ENCODE assay signal across 28 mouse cellular contexts in the genomic region with DNA sequence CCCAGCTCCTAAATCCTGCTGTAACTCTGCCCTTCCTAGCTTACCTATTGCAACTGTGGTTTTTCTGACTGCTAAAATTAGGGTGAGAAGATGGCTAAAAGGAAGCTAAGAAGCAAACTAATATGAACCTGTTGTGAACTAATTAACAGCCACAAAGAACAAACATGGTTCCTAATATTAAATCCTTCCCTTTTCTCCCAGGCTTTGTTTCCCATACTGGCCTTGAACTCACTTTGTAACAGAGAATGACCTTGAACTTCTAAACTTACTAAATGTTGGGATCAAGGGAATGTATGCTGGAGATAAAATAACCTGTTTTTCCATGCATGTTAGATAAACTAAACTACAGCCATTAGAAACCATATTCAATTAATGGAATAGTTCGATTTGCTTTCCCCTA. TPM values are rescaled to one million over a fixed set of nuclear protein-coding genes. Genes with fewer than 3 reads are reported as not detected.
DNase-seq lines count a peak whose midpoint lies in the region; ATAC-seq and TF ChIP-seq lines count a peak whose summit lies in the region.
"Had no signal": no experiment of that assay in that cellular context is flagged by ENCODE, and none has a peak within 500 bp of the region (broad histone marks: within the 10 kb centered on the region; RNA-seq: fewer than 3 reads in every experiment).

No protein-coding gene starts in this region.

- peak; percentile 27 for DNase-seq in heart, adult 11 months
- DNase-seq in heart, postnatal 4 days, result no peak
- peak; percentile 64 for DNase-seq in MEL (ENCODE audit: low read depth, low spot score)
- no peak for DNase-seq in kidney, postnatal 10 days
- DNase-seq: adrenal gland, adult 2 months; adrenal gland, postnatal 10 days; adrenal gland, postnatal 25 days; B cell, adult 2 months; cerebellum, adult 11 months; cerebellum, adult 18-20 months; cerebellum, adult 8-10 months; cerebellum, adult 9-11 months; cerebellum, postnatal 14 days; cerebellum, postnatal 36 days; embryo, embryonic 11 days had no signal

- no peak overlapping the region for H3K9ac ChIP-seq in MEL (ENCODE audit: control insufficient read depth, low read depth, low read length, poor library complexity, severe bottlenecking)
- H3K9ac ChIP-seq: embryonic facial prominence, embryonic 13.5 days; embryonic facial prominence, embryonic 15.5 days; forebrain, embryonic 12.5 days had no signal

- H3K4me3 ChIP-seq in MEL (ENCODE audit: control insufficient read depth in 1 of 2, insufficient read depth in 1 of 2, low read depth in 2 of 2, low read length in 2 of 2), result no peak overlapping the region
- H3K4me3 ChIP-seq: embryonic facial prominence, embryonic 13.5 days; embryonic facial prominence, embryonic 15.5 days; erythroblast, embryonic 14.5 days; forebrain, embryonic 10.5 days; forebrain, embryonic 12.5 days had no signal

- H3K79me2 ChIP-seq in MEL (ENCODE audit: control insufficient read depth, insufficient read depth, low read length, poor library complexity), result peaks cover 17% of the 10 kb centered on the region

- no peak for TF ChIP-seq EP300 in MEL (IDR thresholded peaks at IDR 0.05; ENCODE audit: low read depth in 1 of 2, low read length in 2 of 2)

- peaks cover 0 to 12% of the 10 kb centered on the region in 2 experiments; a peak in 2 of 4 replicates for H3K4me1 ChIP-seq in MEL (ENCODE audit: control insufficient read depth in 1 of 2, insufficient read depth in 2 of 2, low read length in 2 of 2)
- H3K4me1 ChIP-seq: embryonic facial prominence, embryonic 15.5 days; forebrain, embryonic 10.5 days had no signal

- H3K27ac ChIP-seq in MEL (ENCODE audit: control insufficient read depth, low read depth, low read length), result no peak overlapping the region
- H3K27ac ChIP-seq: embryonic facial prominence, embryonic 13.5 days; embryonic facial prominence, embryonic 15.5 days; forebrain, embryonic 10.5 days; forebrain, embryonic 12.5 days had no signal

- TF ChIP-seq POLR2A in MEL (IDR thresholded peaks at IDR 0.05; ENCODE audit: control insufficient read depth in 1 of 2, insufficient read depth in 1 of 2, low read depth in 1 of 2, low read length in 2 of 2, poor library complexity in 1 of 2), result no peak; a peak in 1 of 4 replicates

- peaks cover 13 to 27% of the 10 kb centered on the region in 2 experiments for H3K36me3 ChIP-seq in MEL (ENCODE audit: control insufficient read depth in 1 of 2, insufficient read depth in 2 of 2, low read length in 2 of 2)
- H3K36me3 ChIP-seq: embryonic facial prominence, embryonic 13.5 days; embryonic facial prominence, embryonic 15.5 days; forebrain, embryonic 10.5 days; forebrain, embryonic 12.5 days had no signal

- ATAC-seq in CD4-positive, CD25-positive, alpha-beta regulatory T cell, adult 4 months, result no peak
- ATAC-seq: forebrain, embryonic 14.5 days; forebrain, embryonic 16.5 days; Patski had no signal

- no peak for TF ChIP-seq RAD21 in MEL (IDR thresholded peaks at IDR 0.05; ENCODE audit: low read depth, low read length)

- TF ChIP-seq CTCF in MEL (IDR thresholded peaks at IDR 0.05 in 2 of 3, conservative IDR thresholded peaks at IDR 0.05 in 1 of 3; ENCODE audit: control insufficient read depth in 1 of 3, insufficient read depth in 1 of 3, low read depth in 2 of 3, low read length in 3 of 3, poor library complexity in 1 of 3, severe bottlenecking in 1 of 3), result no peak

- H3K9me3 ChIP-seq in MEL (replicated peaks; ENCODE audit: insufficient read depth, low read length), result no peaks in the 10 kb centered on the region
- H3K9me3 ChIP-seq: embryonic facial prominence, embryonic 13.5 days; embryonic facial prominence, embryonic 15.5 days; forebrain, embryonic 10.5 days; forebrain, embryonic 12.5 days had no signal

- no peaks in the 10 kb centered on the region for H3K27me3 ChIP-seq in MEL (ENCODE audit: control insufficient read depth in 1 of 2, insufficient read depth in 2 of 2, low read length in 2 of 2)
- H3K27me3 ChIP-seq: embryonic facial prominence, embryonic 13.5 days; embryonic facial prominence, embryonic 15.5 days; forebrain, embryonic 12.5 days had no signal

TF ChIP-seq in MEL, 35 proteins besides CTCF, POLR2A, EP300 and RAD21:
- TF ChIP-seq POLR2AphosphoS5 (IDR thresholded peaks at IDR 0.05; ENCODE audit: borderline replicate concordance, low read depth, low read length) (peak; percentile 56; the same call in 1 of the 2 replicates), ZC3H11A (IDR thresholded peaks at IDR 0.05; ENCODE audit: low read depth, low read length) (no peak), ZKSCAN1 (IDR thresholded peaks at IDR 0.05; ENCODE audit: low read depth, low read length) (no peak), ZNF384 (IDR thresholded peaks at IDR 0.05; ENCODE audit: low read depth, low read length) (no peak)

RNA-seq across cellular contexts. Expression of a gene that starts 11.1 kb away (rescaled TPM):
- total RNA-seq in heart, postnatal 4 days (2021), result under 1 TPM in 1 of 2 experiments, not detected in 1; 0.18 TPM
- total RNA-seq in MEL (2012; rRNA removed), result 23.3 and 28.3 TPM in 2 replicates
- polyA plus RNA-seq in MEL (2012; ENCODE audit: insufficient read depth in 1 of 2, insufficient read length in 2 of 2, low read depth in 1 of 2, low replicate concordance in 2 of 2, missing spikeins in 1 of 2), result 10 to 100 TPM in 1 of 2 experiments, not detected in 1; 27.6 TPM
- not detected for polyA plus RNA-seq in CD4-positive, CD25-positive, alpha-beta regulatory T cell, adult 4 months (2017; shearing (Covaris generic))
- total RNA-seq: adrenal gland, adult 2 months; adrenal gland, postnatal 25 days; adrenal gland, postnatal 4 days; common myeloid progenitor, adult 5-6 weeks had no signal
- polyA plus RNA-seq: adrenal gland, adult 2 months; brain, embryonic 14.5 days; embryonic facial prominence, embryonic 11.5 days; embryonic facial prominence, embryonic 13.5 days; embryonic facial prominence, embryonic 15.5 days; forebrain, embryonic 10.5 days; forebrain, embryonic 12.5 days; forebrain, embryonic 16.5 days had no signal

RNA-seq across cellular contexts. Expression of a gene that starts 11.1 kb away (rescaled TPM):
- total RNA-seq in heart, postnatal 4 days (2021), result 10 to 100 TPM; 30.7 to 31.2 TPM
- 22.7 and 24.2 TPM in 2 replicates for total RNA-seq in MEL (2012; rRNA removed)
- polyA plus RNA-seq in MEL (2012; ENCODE audit: insufficient read depth in 1 of 2, insufficient read length in 2 of 2, low read depth in 1 of 2, low replicate concordance in 2 of 2, missing spikeins in 1 of 2), result 10 to 100 TPM in 1 of 2 experiments, not detected in 1; 28.1 TPM
- 100 to 1,000 TPM; 119 to 155 TPM for polyA plus RNA-seq in CD4-positive, CD25-positive, alpha-beta regulatory T cell, adult 4 months (2017; shearing (Covaris generic))

RNA-seq across cellular contexts. Expression of a gene that starts 11.2 kb away (rescaled TPM):
- total RNA-seq in heart, postnatal 4 days (2021), result 10 to 100 TPM; 25.5 to 26.8 TPM
- total RNA-seq in MEL (2012; rRNA removed), result 65.6 and 81.1 TPM in 2 replicates
- 10 to 100 TPM in 1 of 2 experiments, not detected in 1; 83.2 TPM for polyA plus RNA-seq in MEL (2012; ENCODE audit: insufficient read depth in 1 of 2, insufficient read length in 2 of 2, low read depth in 1 of 2, low replicate concordance in 2 of 2, missing spikeins in 1 of 2)
- 100 to 1,000 TPM; 116 to 117 TPM for polyA plus RNA-seq in CD4-positive, CD25-positive, alpha-beta regulatory T cell, adult 4 months (2017; shearing (Covaris generic))

RNA-seq across cellular contexts. Expression of a gene that starts 51.6 kb away (rescaled TPM):
- total RNA-seq in heart, postnatal 4 days (2021), result not detected
- not detected in 2 replicates for total RNA-seq in MEL (2012; rRNA removed)
- not detected for polyA plus RNA-seq in MEL (2012; ENCODE audit: insufficient read depth in 1 of 2, insufficient read length in 2 of 2, low read depth in 1 of 2, low replicate concordance in 2 of 2, missing spikeins in 1 of 2)
- polyA plus RNA-seq in CD4-positive, CD25-positive, alpha-beta regulatory T cell, adult 4 months (2017; shearing (Covaris generic)), result not detected
- total RNA-seq: adrenal gland, adult 2 months; adrenal gland, postnatal 10 days; adrenal gland, postnatal 25 days; adrenal gland, postnatal 4 days; common myeloid progenitor, adult 5-6 weeks had no signal
- polyA plus RNA-seq: adrenal gland, adult 2 months; brain, embryonic 14.5 days; embryonic facial prominence, embryonic 11.5 days; embryonic facial prominence, embryonic 13.5 days; forebrain, embryonic 10.5 days; forebrain, embryonic 12.5 days; forebrain, embryonic 14.5 days; forebrain, embryonic 16.5 days; Patski had no signal

Comparison
In these comparisons a context has a peak if more than half of its experiments do, and no peak if none do; other contexts are left out.
1. DNase-seq: peak in heart, adult 11 months (single experiment) and MEL (single experiment); none in heart, postnatal 4 days (single experiment) and kidney, postnatal 10 days (single experiment).
2. RNA of a gene that starts 11.1 kb away (total RNA-seq): 23.3 to 28.3 TPM in MEL; 0.18 TPM in heart, postnatal 4 days; every median in the first group is over 10 times any median in the second.